Mouse (Mus musculus): ENCODE measurements around the gene Adgrl3.

DNA sequence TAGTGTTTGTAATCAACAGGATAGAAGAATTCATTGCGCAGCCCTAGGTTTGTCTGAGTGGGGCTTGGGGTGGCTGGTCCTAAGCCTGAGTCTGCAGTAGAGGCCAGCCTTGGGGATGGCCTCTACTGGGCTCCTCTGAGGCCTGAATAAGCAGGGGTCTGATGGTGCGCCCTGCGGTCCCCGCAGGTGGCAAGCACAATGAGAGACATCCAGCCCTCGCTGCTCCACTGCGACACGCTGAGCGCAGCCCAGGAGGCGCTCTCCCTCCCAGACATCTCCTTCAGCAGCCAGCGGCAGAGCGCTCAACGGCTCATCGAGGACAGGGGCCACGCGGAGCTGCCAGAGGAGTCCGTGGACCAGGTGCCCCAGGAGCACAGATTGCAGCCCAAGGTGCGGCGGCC lies 309.6 kb downstream of the Adgrl3 start:
- TF ChIP-seq POLR2A (IDR thresholded peaks at IDR 0.05; ENCODE audit: insufficient read length, low read depth) = no peak
- TF ChIP-seq E2F4 (IDR thresholded peaks at IDR 0.05; ENCODE audit: insufficient read depth) = no peak
